Mouse (Mus musculus) thymus, adult 2 months (tissue): ENCODE measurements at regions not wholly inside any gene's neighbourhood (a gene's known extent, or its start where the extent isn't known, plus 50 kb on each side); places are given as distances from the start of the nearest gene placed in this dataset.

Experiments used
- DNase-seq: peaks from one replicate; pipeline ENCODE4 v3.0.0; 2021
- H3K27ac ChIP-seq: fragments of 200-500 bp; 2 replicates; pipeline ENCODE4 v1.5.1; 2012; ENCODE audit warnings: low read length, control low read depth; ENCODE audit not compliant: control insufficient read depth, insufficient read depth
- H3K27me3 ChIP-seq: fragments of 200-500 bp; 2 replicates; pipeline ENCODE4 v1.6.1; 2012; ENCODE audit warnings: mild to moderate bottlenecking, low read length, moderate library complexity, mixed read lengths; ENCODE audit not compliant: control insufficient read depth, insufficient read depth
- H3K36me3 ChIP-seq: fragments of 200-500 bp; 2 replicates; pipeline ENCODE4 v1.6.1; 2012; ENCODE audit warnings: mild to moderate bottlenecking, low read length, moderate library complexity; ENCODE audit not compliant: control insufficient read depth, insufficient read depth
- H3K4me1 ChIP-seq: fragments of 200-500 bp; replicated peaks from 2 replicates; pipeline ENCODE4 v1.6.1; 2012; ENCODE audit warnings: low read length; ENCODE audit not compliant: control insufficient read depth, insufficient read depth
- H3K4me3 ChIP-seq: fragments of 200-500 bp; 2 replicates; pipeline ENCODE4 v1.5.1; 2012; ENCODE audit warnings: mild to moderate bottlenecking, low read length, control low read depth, moderate library complexity; ENCODE audit not compliant: control insufficient read depth, insufficient read depth
- CTCF ChIP-seq: fragments of 200-500 bp; IDR thresholded peaks from 2 replicates; pipeline ENCODE4 v1.5.1; 2012; ENCODE audit warnings: mild to moderate bottlenecking, control low read depth, low read length, moderate library complexity, borderline replicate concordance; ENCODE audit not compliant: control insufficient read depth, poor library complexity, insufficient read depth; ENCODE audit errors: extremely low read depth
- POLR2A ChIP-seq: fragments of 200-500 bp; IDR thresholded peaks from 2 replicates; pipeline ENCODE4 v1.6.1; 2012; ENCODE audit warnings: mild to moderate bottlenecking, low read length, control low read depth, moderate library complexity; ENCODE audit not compliant: control insufficient read depth, poor library complexity, insufficient read depth; ENCODE audit errors: extremely low read depth
- WGBS: fragments of 180-500 bp; shearing (Covaris S2); methylation state at CpG from one replicate; pipeline ENCODE4 v1.1.7; 2018; 5-methylcytosine and 5-hydroxymethylcytosine counted together

DNA sequence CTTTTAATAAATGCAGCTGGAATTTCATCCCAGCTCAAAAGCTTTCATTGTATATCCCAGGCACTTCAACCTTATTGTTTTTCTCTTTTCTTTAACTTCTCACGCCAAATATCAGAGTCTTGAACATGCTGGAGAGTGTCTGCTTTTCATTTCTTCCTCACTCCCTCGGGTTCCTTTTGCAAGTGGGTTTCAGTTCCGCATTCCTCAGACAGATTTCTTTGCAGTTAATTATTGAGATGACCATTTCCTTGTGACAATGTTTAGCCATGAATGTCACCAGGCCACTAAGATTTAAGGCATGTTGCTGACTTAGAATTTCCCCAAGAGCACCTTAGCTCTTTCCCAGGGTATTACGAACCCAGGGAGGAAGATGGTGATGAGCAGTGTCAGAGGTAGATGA lies 417.6 kb upstream of the Rgma start:
- no peak overlapping the region for H3K4me3 ChIP-seq
- DNase-seq, result no peak
- WGBS, result 66% methylated on average over 4 of the region's 4 CpGs
- H3K27me3 ChIP-seq, result no peaks in the 10 kb centered on the region
- no peaks in the 10 kb centered on the region for H3K4me1 ChIP-seq
- no peaks in the 10 kb centered on the region for H3K36me3 ChIP-seq
- no peak overlapping the region for H3K27ac ChIP-seq
- TF ChIP-seq POLR2A (no peak), CTCF (no peak)

DNA sequence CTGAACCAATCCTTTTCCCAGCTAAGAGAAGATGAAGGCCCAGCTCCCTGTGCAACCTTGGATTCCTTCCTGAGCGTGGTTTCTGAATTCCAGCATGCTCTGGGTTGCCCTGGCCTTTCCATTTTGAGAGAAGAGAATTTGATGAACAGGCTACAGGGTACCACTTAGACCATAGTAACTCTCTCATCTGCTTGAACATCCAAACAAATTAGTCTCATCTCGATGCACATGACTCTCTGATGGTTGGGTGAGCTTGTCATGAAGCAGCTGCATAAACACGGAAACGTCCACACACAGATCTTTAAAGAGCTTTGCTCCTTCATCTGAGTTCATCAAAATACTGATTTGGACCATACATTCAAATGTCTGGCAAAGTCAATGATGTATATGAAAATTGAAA lies 414.0 kb upstream of the Rgma start:
- Histone ChIP-seq H3K27me3 (no peaks in the 10 kb centered on the region), H3K4me1 (no peaks in the 10 kb centered on the region), H3K27ac (no peak overlapping the region), H3K36me3 (no peaks in the 10 kb centered on the region), H3K4me3 (no peak overlapping the region)
- DNase-seq, result no peak
- no peak for TF ChIP-seq CTCF
- TF ChIP-seq POLR2A, result no peak
- WGBS, result 82% methylated on average over 4 of the region's 4 CpGs

DNA sequence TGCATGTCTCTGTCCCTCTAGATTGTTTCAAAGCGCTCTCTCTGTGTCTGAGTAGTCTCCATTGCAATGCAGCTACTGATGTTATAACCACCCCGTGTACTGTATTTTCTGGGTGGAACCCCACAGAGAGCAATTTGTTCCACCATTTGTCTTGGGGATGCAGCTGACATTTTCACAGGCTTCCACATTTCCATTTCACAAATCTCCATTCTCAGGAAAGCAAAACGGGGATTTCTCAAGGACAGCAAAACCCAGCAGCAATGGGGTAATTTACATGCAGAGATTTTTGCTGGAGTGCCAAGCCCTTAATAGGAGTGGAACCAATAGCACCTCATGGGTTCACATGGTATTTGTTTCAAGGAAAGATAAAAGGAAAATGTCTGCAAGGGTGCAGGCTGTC lies 412.5 kb upstream of the Rgma start:
- WGBS, result 60% methylated on average over 3 of the region's 3 CpGs
- Histone ChIP-seq H3K36me3 (no peaks in the 10 kb centered on the region), H3K4me1 (no peaks in the 10 kb centered on the region), H3K27me3 (no peaks in the 10 kb centered on the region), H3K27ac (no peak overlapping the region), H3K4me3 (no peak overlapping the region)
- TF ChIP-seq POLR2A (no peak), CTCF (no peak)
- no peak for DNase-seq

DNA sequence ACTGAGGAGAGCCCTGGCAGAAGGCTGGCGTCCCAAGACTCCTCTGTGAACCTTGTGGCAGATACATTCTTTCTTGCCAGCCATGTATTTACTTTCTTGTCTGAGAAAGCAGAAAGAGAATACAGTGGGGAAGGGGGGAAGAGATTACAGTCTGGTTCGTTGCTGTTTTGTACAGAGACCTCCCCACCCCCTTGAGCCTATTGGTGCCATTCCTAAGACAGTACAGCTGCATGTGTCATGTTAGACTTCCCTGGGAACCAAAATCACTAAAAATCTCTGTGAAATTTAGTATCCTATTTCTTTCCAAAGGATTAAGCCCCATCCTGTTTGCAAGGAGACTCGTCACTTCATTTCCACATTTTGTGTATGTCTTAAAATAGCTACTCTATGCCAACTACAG lies 411.4 kb upstream of the Rgma start:
- 83% methylated on average over 3 of the region's 3 CpGs for WGBS
- no peak for DNase-seq
- TF ChIP-seq POLR2A (no peak), CTCF (no peak)

DNA sequence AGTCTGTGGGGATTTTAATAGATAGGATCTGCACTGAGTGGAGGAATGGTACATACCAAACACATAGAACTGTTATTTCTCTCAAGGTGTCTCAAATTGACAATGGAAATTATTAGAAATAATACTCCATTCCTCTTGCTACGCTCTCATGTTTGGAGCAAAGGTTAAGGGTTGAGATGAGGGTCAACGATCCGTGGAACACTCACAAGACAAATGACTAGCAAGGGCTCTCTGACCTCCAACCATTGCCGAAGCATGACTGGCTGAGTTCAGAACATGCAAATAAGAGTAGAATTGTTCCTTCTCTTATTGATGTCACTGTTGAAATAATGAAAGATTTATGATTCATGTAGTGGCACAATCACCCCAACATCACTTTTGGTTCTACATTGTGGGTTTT lies 407.1 kb upstream of the Rgma start:
- 92% methylated on average over 4 of the region's 4 CpGs for WGBS

More for the DNA sequence above, 411.4 kb upstream of the Rgma start:
- Histone ChIP-seq H3K27ac (no peak overlapping the region), H3K36me3 (no peaks in the 10 kb centered on the region), H3K4me1 (no peaks in the 10 kb centered on the region), H3K27me3 (no peaks in the 10 kb centered on the region), H3K4me3 (no peak overlapping the region)

DNA sequence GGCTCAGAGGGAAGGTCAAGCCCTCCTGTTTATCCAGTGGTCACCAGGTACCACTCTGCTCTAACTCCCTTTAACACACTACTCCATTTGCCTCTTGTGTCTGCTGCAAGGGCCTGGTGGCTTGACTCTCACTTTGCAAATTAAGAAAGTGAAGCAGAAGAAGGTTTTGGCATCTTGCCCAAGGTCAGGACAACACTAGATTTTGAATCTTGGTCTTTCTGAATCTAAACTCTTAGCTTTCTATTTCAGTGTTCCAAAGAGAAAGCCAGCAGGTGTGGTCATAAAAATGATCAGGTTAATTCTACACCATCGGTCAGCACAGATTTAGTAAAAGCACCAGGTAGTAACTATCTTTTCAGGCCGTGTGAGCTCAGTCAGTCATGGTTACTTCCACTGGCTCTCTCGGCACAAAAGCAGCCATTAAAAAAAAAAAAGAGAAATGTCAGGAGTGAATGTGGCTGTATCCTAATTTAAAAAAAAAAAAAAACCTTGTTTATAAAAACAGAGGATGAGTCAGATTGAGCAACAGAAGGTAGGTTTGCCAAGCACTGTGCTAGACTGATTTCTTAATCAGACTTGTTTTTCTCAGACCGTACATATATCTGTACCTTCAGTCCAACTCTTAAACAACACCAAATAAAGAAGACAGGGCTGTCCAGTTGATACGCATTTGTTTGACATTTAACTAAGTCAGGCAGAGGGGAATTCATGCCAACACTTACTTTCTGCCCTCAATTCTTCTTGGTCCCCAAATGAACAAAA lies 403.6 kb upstream of the Rgma start:
- Histone ChIP-seq H3K27ac (no peak overlapping the region), H3K36me3 (no peaks in the 10 kb centered on the region), H3K4me3 (no peak overlapping the region), H3K27me3 (no peaks in the 10 kb centered on the region), H3K4me1 (no peaks in the 10 kb centered on the region)
- no peak for DNase-seq
- WGBS, result 93% methylated on average over 5 of the region's 5 CpGs
- TF ChIP-seq POLR2A (no peak), CTCF (no peak)

More for the DNA sequence above, 407.1 kb upstream of the Rgma start:
- Histone ChIP-seq H3K4me1 (no peaks in the 10 kb centered on the region), H3K36me3 (no peaks in the 10 kb centered on the region), H3K27me3 (no peaks in the 10 kb centered on the region), H3K27ac (no peak overlapping the region), H3K4me3 (no peak overlapping the region)
- TF ChIP-seq CTCF (no peak), POLR2A (no peak)
- no peak for DNase-seq
